Mouse (Mus musculus): ENCODE measurements around the gene Tbc1d20.
"Not testable (repeated sequence)": the region's sequence is repeated elsewhere in the genome, so short reads cannot be mapped to it uniquely, and the experiment has no call there.

Tbc1d20 gene

GRCm38 (mm10) chr2:152293727-152294475, at the start of gene Tbc1d20:
Gene Tbc1d20, plus strand, starts transcription at chr2:152293828.
- in situ Hi-C loops (cut with MseI, MboI): no loop called here

- in situ Hi-C loops (cut with MseI, MboI): no loop called here
Observed at GRCm38 (mm10) chr2:152247213-152247612, 46.4 kb upstream of the Tbc1d20 start.

GRCm38 (mm10) chr2:152250511-152250910, 43.1 kb upstream of the Tbc1d20 start:
- in situ Hi-C loops (cut with MseI, MboI): no loop called here

DNA sequence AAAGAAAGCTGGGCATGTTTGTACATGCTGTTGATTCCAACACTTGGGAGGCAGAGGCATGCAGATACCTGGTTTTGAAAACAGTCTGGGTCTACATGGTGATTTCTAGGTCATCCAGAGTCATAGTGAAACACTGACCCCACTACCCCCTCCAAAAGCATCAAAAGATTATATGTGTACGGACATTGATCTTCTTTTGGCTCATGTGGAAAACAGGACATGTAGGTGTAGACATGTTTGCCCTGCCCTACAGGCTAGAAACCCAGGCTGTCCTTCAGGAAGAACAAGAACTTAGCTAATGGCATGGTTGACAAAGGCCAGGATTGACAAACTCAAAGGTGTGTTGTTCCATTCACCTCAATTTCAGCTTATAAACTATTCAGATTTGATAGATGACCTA, 33.9 kb upstream of the Tbc1d20 start:
- in situ Hi-C loops (cut with MseI, MboI): no loop called here

- in situ Hi-C loops (cut with MseI, MboI): no loop called here
Observed at GRCm38 (mm10) chr2:152273639-152274038, 20.0 kb upstream of the Tbc1d20 start.

GRCm38 (mm10) chr2:152281407-152281806, 12.2 kb upstream of the Tbc1d20 start:
- in situ Hi-C loops (cut with MseI, MboI): no loop called here

GRCm38 (mm10) chr2:152287560-152287959, 6.1 kb upstream of the Tbc1d20 start:
- in situ Hi-C loops (cut with MseI, MboI): no loop called here

DNA sequence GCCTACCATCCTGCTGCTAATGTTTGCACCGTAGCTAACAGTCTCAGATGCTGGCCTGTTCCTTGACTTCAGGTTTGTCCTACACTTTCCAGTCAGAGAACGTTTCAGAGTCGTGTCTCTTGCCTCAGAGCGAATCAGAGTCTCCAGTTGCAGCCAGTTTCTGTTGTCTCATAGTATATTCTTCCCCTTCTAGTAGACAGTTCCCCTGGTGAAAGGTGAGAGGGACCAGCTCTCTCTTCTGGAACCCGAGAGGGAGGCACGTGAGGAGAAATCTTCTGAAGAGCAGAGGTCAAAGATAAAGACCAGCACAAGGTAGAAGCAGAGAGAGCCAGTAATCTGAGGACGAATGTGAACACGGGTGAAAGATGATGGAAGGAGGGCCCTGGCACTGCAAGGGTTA, 5.6 kb upstream of the Tbc1d20 start:
- in situ Hi-C loops (cut with MseI, MboI): no loop called here

DNA sequence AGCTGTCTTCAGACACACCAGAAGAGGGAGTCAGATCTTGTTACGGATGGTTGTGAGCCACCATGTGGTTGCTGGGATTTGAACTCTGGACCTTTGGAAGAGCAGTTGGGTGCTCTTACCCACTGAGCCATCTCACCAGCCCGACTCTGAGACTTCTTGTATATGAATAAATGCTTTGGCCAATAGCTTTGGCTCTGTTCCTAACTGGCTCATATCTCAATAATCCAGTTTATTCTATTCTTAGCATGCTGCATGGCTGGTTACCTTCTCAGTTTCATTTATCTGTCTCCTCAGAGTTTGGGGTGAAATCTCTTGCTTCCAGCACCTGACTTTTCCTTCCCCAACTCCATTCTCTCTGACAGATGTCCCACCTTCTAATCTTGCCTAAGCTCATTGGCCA, 4.0 kb upstream of the Tbc1d20 start:
- in situ Hi-C loops (cut with MseI, MboI): not testable (repeated sequence)

DNA sequence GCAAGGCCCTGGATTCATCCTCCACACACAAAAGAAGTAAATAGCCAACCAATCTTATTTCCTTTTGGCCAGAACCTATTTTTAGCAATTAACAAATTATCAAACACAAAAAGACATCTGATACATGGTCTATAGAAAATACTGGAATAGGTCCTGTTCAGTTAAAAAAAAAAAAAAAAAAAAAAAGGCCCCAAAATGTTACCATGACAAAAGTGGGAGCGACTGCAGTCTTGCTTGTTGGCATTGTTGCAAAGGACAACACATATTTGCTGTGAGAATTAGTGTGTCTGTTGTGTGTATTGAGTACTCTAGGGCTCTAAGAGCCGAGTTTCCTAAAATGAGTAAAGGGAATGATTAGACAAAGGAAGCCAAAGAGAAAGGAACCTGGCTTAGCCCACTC, 1.2 kb upstream of the Tbc1d20 start:
- in situ Hi-C loops (cut with MseI, MboI): no loop called here

- in situ Hi-C loops (cut with MseI, MboI): no loop called here
Observed at GRCm38 (mm10) chr2:152293179-152293726, 375 bp upstream of the Tbc1d20 start.

DNA sequence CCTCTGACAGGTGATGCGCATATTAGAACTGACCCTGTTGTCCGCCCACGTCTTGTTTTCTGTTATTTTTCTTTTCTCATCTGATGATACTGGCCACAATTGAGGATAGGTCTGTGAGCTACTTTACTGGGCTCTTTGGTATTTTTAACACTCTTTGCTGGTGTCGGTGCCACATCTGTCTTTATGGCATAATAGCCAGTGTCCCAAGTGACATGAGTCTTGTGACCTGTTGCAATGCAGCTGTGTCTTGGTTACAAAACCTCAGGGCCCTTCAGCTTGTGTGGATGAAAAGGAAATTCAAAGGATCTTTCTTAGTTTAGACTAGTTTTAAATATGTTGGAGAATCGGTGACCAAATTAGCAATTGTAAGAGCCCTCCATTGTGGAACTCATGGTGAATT, 913 bp downstream of the Tbc1d20 start:
- in situ Hi-C loops (cut with MseI, MboI): no loop called here

DNA sequence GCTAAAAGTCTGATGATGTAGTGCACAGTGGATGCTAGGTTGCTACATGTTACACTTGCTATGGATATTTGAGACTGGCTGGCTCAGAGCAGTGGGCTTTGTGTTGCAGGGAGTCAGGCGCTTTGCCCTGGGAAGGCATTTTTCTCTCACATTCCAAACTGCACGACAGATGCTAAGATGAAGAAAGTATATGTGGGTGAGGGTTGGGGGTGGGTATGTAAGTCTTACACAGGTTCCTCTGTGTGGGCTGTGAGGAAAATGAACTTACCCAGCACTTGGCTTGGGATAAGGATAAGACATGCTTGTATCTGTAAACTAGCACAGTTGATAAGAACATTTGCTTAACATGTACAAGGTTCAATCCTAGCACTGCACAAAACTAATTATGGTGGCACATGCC, 9.2 kb downstream of the Tbc1d20 start:
- in situ Hi-C loops (cut with MseI, MboI): no loop called here

- in situ Hi-C loops (cut with MseI, MboI): no loop called here
Observed at GRCm38 (mm10) chr2:152303781-152304180, 10.2 kb downstream of the Tbc1d20 start.

DNA sequence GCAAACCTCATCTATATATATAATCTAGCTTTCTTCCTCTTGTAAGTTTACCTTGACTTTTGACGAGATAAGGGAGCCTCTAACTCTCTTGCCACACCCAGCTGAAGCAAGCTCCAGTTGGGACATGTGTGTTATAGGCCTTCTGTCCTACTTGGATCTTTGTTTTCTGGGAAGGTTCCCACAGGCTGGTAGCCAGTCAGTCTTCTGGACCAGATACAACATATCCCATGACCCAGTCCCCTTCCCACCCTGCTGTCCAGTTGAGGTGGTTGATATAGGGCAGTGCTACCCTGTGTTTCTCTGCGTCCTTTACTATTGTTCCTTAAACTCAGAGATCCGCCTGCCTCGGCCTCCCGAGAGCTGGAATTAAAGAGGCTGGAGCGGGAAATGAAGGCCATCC, 11.9 kb downstream of the Tbc1d20 start:
- in situ Hi-C loops (cut with MseI, MboI): no loop called here

- in situ Hi-C loops (cut with MseI, MboI): no loop called here
Observed at GRCm38 (mm10) chr2:152307186-152307585, 13.6 kb downstream of the Tbc1d20 start.

GRCm38 (mm10) chr2:152312996-152313395, 19.4 kb downstream of the Tbc1d20 start:
- in situ Hi-C loops (cut with MseI, MboI): no loop called here

- in situ Hi-C loops (cut with MseI, MboI): no loop called here
Observed at GRCm38 (mm10) chr2:152313926-152314325, 20.3 kb downstream of the Tbc1d20 start.

- in situ Hi-C loops (cut with MseI, MboI): no loop called here
Observed at GRCm38 (mm10) chr2:152317054-152317453, 23.4 kb downstream of the Tbc1d20 start.

- in situ Hi-C loops (cut with MseI, MboI): no loop called here
Observed at GRCm38 (mm10) chr2:152321558-152321957, 27.9 kb downstream of the Tbc1d20 start.

- in situ Hi-C loops (cut with MseI, MboI): no loop called here
Observed at GRCm38 (mm10) chr2:152322198-152322597, 28.6 kb downstream of the Tbc1d20 start.

DNA sequence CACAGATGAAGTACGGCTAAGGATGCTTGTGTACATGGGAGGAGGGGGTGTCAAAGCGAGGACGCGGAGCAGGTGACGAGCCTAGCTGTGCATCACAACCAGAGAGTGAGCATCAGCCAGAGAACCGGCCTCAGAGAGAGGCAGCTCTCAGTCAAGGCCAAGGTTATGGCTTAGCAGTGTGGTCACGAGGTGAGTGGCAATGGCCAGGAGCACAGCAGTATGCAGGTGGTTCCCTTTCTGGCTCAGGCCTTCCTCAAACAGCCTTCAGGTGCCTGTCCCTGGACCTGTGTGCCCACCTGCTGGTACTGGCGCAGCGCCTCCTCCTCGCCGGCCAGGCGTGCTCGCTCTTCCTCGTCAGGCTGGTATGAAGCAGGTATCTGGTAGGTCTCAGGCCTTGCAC, 30.3 kb downstream of the Tbc1d20 start:
- in situ Hi-C loops (cut with MseI, MboI): no loop called here

- in situ Hi-C loops (cut with MseI, MboI): no loop called here
Observed at GRCm38 (mm10) chr2:152324842-152325241, 31.2 kb downstream of the Tbc1d20 start.

DNA sequence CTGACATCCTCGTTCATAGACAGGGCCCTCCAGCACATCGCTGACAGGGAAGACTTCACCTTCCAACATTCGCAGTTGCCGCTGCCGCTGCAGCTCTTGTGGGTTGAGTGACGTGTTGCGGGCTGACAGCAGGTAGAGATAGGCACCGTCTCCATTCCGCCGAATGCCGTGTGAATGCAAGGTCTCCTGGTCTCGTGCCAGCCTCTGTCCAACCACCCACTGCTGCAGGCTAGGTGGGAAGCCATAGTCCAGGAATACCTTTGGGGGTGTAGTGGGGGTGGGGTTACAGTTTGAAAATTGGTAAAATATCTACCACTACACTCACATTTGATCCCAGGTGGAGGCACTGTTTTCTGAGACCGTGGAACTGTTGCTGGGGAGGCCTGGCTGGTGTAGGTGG, 32.5 kb downstream of the Tbc1d20 start:
- in situ Hi-C loops (cut with MseI, MboI): no loop called here
